Mouse (Mus musculus): ENCODE results near the gene Hspbp1. TPM values are rescaled to one million over a fixed set of nuclear protein-coding genes. Genes with fewer than 3 reads are reported as not detected.

Hspbp1 gene
- total RNA-seq, 2 experiments from 2014 or later, result 33.8 to 38.5 TPM

- no peak for DNase-seq
Observed at GRCm38 (mm10) chr7:4631031-4631430, 53.8 kb downstream of the Hspbp1 start, which contains the start of gene Tmem86b. Gene Tmem86b, minus strand, starts transcription at chr7:4631422.

DNA sequence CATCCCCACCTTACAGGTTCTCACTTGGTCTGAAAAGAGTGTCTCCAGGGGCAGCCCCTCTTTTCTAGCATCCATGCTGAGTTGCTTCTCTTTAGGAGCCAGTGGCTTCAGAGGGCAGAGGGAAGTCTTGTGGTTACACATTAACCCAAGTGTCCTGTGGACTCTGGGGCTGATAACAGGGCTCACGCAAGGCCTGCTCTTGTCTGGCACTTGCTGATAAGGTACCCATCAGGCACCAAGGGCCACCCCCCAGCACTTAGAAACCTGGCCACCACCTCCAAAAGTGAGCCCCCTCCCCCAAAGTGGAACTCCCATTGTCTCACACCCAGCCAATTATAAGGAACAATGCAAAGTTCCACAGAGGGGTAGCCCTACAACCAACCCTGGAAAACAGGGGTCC lies 54.7 kb downstream of the Hspbp1 start:
- no peak for DNase-seq

DNA sequence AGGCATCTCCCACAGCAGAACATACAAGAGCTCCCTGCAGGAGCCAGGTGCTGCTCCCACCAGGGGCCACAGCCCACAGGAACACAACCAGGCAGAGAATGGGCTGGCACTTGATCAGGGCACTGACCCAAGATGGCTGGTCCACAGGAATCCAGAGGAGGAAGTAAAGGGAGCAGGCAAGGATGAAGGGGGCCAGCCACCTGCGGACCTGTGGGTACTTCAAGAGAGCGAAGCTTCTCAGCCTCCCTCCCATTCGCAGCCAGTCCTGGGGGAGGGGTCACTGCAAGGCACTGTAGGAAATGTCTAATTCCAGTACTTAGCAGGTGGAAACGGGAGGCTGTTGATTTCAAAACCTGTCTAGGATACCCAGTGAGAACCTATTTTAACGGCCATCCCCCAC lies 55.3 kb downstream of the Hspbp1 start:
- no peak for DNase-seq

GRCm38 (mm10) chr7:4625928-4626327 lies 58.9 kb downstream of the Hspbp1 start:
- DNase-seq, result no peak

GRCm38 (mm10) chr7:4624343-4624742 lies 60.5 kb downstream of the Hspbp1 start:
- DNase-seq, result no peak

DNA sequence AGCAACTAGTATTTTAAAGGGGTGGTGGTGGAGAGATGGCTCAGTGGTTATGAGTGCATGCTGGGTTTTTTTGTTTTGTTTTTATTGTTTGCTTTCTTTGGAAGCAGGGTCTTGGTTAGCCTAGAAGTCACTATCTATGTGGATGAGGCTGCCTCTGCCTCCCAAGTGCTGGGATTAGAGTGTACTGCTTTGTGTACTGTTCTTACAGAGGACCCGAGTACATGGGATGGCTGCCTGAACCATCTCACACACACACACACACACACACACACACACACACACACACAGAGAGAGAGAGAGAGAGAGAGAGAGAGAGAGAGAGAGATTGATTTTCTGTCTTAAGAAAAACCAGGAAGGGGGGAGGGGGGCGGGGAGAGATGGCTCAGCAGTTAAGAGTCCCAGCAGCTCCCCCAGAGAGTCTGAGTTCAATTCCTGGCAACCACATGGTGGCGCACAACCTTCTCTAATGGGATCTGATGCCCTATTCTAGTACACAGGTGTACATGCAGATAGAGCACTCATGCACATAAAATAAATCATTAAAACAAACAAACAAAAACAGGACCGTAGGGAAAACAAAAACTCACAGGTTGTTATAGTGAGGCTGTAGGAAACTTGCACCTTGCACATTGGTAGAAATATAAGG lies 61.2 kb downstream of the Hspbp1 start:
- peak; percentile 38 to 68 for DNase-seq

DNA sequence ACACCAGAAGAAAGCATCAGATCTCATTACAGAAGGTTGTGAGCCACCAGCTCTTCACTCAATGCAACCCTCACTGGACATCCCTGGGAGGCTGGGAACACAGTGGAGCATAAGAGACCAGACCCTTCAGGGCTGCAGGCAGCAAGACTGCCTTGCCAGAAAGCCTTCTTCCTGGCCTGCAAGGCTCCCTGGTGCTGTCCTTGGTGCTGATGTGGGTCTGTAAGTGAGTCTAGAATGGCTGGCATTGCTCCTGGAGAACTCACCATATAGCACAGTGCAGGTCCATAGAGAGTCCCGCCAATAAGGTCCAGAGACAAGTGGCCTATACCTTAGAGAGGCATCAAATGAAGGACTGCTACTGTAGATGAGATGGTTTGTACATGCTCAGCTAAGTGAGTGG lies 64.9 kb downstream of the Hspbp1 start:
- DNase-seq, result no peak

DNA sequence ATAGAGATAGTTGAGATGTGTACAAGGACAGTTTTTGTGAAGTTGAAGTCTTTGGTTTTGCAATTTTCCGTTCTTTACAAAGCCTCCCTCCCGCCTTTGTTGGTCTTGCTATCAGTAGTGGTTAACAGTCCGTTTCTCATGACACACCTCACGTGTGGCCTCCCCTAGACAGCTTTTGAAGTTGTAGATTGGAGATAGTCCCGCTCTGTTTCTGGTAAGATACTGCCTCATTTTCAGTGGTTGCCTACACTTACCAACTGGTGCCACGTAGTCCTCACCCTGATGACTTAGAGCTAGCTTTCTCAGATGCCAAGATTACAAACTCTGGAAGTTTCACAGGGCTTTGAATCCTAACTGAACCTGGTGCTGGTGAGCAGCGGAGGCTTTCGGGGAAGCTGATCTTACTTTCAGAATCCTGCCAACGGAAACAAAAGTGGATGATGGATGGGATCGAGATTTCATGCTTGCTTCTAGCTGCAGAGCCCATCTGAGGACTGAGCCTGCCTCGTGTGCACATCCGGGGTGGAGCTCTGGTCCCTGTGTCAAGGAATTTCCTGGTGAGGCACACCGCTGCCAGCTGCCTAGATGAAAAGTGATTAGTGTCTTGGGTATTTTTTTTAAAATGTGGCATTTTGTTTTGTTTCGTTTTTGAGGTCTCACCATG lies 71.0 kb downstream of the Hspbp1 start:
- DNase-seq, result no peak

DNA sequence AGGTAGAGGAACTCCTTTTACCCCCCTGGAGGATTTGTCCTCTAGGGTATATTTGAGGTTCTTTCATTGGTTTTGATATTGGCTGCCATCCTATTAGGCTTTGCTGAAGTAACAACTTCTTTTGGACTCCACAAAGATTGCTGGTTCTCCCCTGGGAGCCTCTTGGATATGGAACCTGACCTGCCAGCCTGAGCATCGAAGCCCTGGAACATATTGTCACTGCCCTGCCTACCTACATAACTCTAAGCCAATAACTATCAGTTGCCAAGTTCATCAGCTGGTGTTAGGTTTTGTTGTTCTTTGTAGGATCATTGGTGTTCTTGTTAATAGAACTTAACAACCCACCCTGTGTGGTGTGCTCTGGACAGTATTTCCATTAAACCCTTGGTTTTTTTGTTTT lies 71.9 kb downstream of the Hspbp1 start:
- no peak for DNase-seq

GRCm38 (mm10) chr7:4612386-4612785 lies 72.5 kb downstream of the Hspbp1 start:
- DNase-seq, result no peak

DNA sequence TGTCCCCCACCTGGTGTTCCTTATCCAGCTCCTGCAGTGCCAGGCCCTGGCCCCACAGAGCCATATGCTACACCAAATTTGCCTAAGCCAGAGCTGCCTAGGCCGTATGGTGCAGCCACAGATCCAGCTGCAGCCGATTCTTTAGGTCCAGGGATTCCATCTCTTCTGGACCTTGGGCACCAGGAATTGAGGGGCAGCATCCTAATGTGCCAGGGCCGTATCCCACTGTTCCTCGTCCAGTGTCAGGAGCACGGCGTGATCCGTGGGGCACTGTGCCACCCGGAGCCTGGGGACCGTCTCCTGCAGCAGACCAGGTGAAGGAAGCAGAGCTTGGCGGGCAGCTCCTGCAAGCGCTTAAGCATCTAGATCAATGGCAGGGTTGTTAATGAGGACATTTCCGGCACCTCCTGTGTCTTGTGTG lies 72.9 kb downstream of the Hspbp1 start:
- DNase-seq, result no peak

DNA sequence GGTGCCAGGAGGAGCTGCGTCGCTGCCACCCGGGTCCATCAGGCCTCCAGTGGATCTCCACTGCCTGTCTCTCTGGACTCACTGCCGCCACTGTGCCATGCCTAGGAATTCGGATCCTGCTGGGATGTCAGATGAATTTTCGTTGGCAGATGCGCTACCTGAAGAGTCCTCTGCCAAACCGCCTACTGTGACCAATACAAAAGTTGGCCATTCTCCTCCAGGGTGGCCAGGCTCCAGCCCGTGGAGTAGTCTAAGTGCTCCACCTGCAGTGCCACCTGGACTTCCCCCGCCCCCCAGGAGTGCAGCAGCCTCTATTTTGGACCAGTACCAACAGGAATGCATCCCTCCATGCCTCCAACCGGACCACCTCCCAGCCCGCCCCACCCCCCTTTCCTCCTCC lies 73.4 kb downstream of the Hspbp1 start:
- DNase-seq, result no peak

Other genes with a start within 250 kb of the Hspbp1 start
- 10 to 100 TPM; 33.1 to 40.5 TPM for gene Rdh13, start 239.4 kb downstream of the Hspbp1 start, total RNA-seq (2021)
- 1 to 10 TPM; 2.1 to 3.4 TPM for gene Eps8l1, start 224.4 kb downstream of the Hspbp1 start, total RNA-seq (2021)
- 10 to 100 TPM; 54.6 to 62.1 TPM for gene Ppp1r12c, start 183.4 kb downstream of the Hspbp1 start, total RNA-seq (2021)
- 10 to 100 TPM; 20.9 to 22.2 TPM for gene Tnnt1, start 168.7 kb downstream of the Hspbp1 start, total RNA-seq (2021)
- gene Tnni3, start 160.8 kb downstream of the Hspbp1 start, total RNA-seq (2021), result over 10,000 TPM; 10,363 to 11,433 TPM
- 1 to 10 TPM; 2.0 to 2.5 TPM for gene Dnaaf3, start 152.6 kb downstream of the Hspbp1 start, total RNA-seq (2021)
- gene Syt5, start 137.5 kb downstream of the Hspbp1 start, total RNA-seq (2021), result 1 to 10 TPM in 1 of 2 experiments, under 1 TPM in 1; 0.36 to 1.3 TPM
- gene Ptprh, start 81.0 kb downstream of the Hspbp1 start, total RNA-seq (2021), result not detected
- 1 to 10 TPM; 3.8 to 6.5 TPM for gene Tmem86b, start 53.6 kb downstream of the Hspbp1 start, total RNA-seq (2021)
- gene Ppp6r1, start 26.0 kb downstream of the Hspbp1 start, total RNA-seq (2021), result 10 to 100 TPM; 69.2 to 70.4 TPM
- gene Brsk1, start 5.5 kb upstream of the Hspbp1 start, total RNA-seq (2021), result 1 to 10 TPM; 1.1 to 1.2 TPM
- under 1 TPM in 1 of 2 experiments, not detected in 1; 0.10 TPM for gene Tmem150b, start 40.2 kb upstream of the Hspbp1 start, total RNA-seq (2021)
- 10 to 100 TPM in 1 of 2 experiments, 1 to 10 TPM in 1; 9.6 to 10.0 TPM for gene Kmt5c, start 55.0 kb upstream of the Hspbp1 start, total RNA-seq (2021)
- 1 to 10 TPM; 1.4 to 2.3 TPM for gene Cox6b2, start 68.0 kb upstream of the Hspbp1 start, total RNA-seq (2021)
- not detected for gene Fam71e2, start 86.2 kb upstream of the Hspbp1 start, total RNA-seq (2021)
- gene Il11, start 97.8 kb upstream of the Hspbp1 start, total RNA-seq (2021), result not detected
- not detected for gene Tmem190, start 97.9 kb upstream of the Hspbp1 start, total RNA-seq (2021)
- gene Tmem238, start 104.6 kb upstream of the Hspbp1 start, total RNA-seq (2021), result 1 to 10 TPM; 2.4 to 5.4 TPM
- 100 to 1,000 TPM; 468 to 578 TPM for gene Rpl28, start 107.8 kb upstream of the Hspbp1 start, total RNA-seq (2021)
- gene Ube2s, start 127.5 kb upstream of the Hspbp1 start, total RNA-seq (2021), result 100 to 1,000 TPM in 1 of 2 experiments, 10 to 100 TPM in 1; 93.4 to 105 TPM
- not detected for gene Shisa7, start 159.6 kb upstream of the Hspbp1 start, total RNA-seq (2021)
- gene Isoc2b, start 185.2 kb upstream of the Hspbp1 start, total RNA-seq (2021), result 1 to 10 TPM; 3.5 to 6.3 TPM
- gene Isoc2a, start 192.1 kb upstream of the Hspbp1 start, total RNA-seq (2021), result 10 to 100 TPM; 55.3 to 57.3 TPM
- gene Gm36210, start 221.4 kb upstream of the Hspbp1 start, total RNA-seq (2021), result not detected
- 1 to 10 TPM; 5.3 to 6.4 TPM for gene Zfp628, start 230.1 kb upstream of the Hspbp1 start, total RNA-seq (2021)
- gene Nat14, start 237.0 kb upstream of the Hspbp1 start, total RNA-seq (2021), result 1 to 10 TPM; 4.2 to 6.1 TPM
- 1 to 10 TPM; 2.0 to 2.4 TPM for gene Ssc5d, start 240.7 kb upstream of the Hspbp1 start, total RNA-seq (2021)

Measured in heart, adult 18-20 months (tissue).